Mouse (Mus musculus): ENCODE measurements around the gene Glo1.

- no peak for TF ChIP-seq CTCF (IDR thresholded peaks at IDR 0.05; ENCODE audit: control insufficient read depth, insufficient read depth, low read length)
- no peak for TF ChIP-seq POLR2A (IDR thresholded peaks at IDR 0.05; ENCODE audit: borderline replicate concordance, control insufficient read depth, low read depth, low read length)
Observed at GRCm38 (mm10) chr17:30570971-30571370, 55.7 kb downstream of the Glo1 start.

All from bone marrow, adult 2 months (tissue).